Mouse (Mus musculus) intestine, postnatal 0 days (tissue): ENCODE results near the gene Bcas1. TPM values are rescaled to one million over a fixed set of nuclear protein-coding genes. Genes with fewer than 3 reads are reported as not detected.
A peak's percentile ranks its signal among the peaks of the same experiment; 100 is the strongest.

ENCODE experiments used
- ATAC-seq: fragments of 200-750 bp; cut with Nextera tagmentation; 2 replicates; pipeline ENCODE4 v1.8.0; 2017; ENCODE audit warnings: mild to moderate bottlenecking, moderate TSS enrichment, moderate library complexity
- H3K27ac ChIP-seq: fragments of 300-500 bp; sonication (generic); 2 replicates; pipeline ENCODE4 v1.5.1; 2014; ENCODE audit warnings: mild to moderate bottlenecking, low read depth, low read length, moderate library complexity
- H3K27me3 ChIP-seq: fragments of 300-500 bp; sonication (generic); replicated peaks from 2 replicates; pipeline ENCODE4 v1.6.1; 2014; ENCODE audit warnings: low read length, mixed read lengths; ENCODE audit not compliant: control insufficient read depth, insufficient read depth
- H3K36me3 ChIP-seq: fragments of 300-500 bp; sonication (generic); 2 replicates; pipeline ENCODE4 v1.6.1; 2014; ENCODE audit warnings: mild to moderate bottlenecking, moderate library complexity; ENCODE audit not compliant: control insufficient read depth, insufficient read depth
- H3K4me1 ChIP-seq: fragments of 300-500 bp; sonication (generic); replicated peaks from 2 replicates; pipeline ENCODE4 v1.6.1; 2014; ENCODE audit warnings: antibody characterized with exemption, low read length, mixed read lengths; ENCODE audit not compliant: control insufficient read depth, insufficient read depth
- H3K4me2 ChIP-seq: fragments of 300-500 bp; sonication (generic); replicated peaks from 2 replicates; pipeline ENCODE4 v1.6.1; 2014; ENCODE audit warnings: low read depth, mild to moderate bottlenecking, moderate library complexity
- H3K4me3 ChIP-seq: fragments of 300-500 bp; sonication (generic); 2 replicates; pipeline ENCODE4 v1.5.1; 2014; ENCODE audit warnings: low read depth, low read length
- H3K9ac ChIP-seq: fragments of 300-500 bp; sonication (generic); 2 replicates; pipeline ENCODE4 v1.6.1; 2014; ENCODE audit warnings: mild to moderate bottlenecking, low read depth, low read length
- H3K9me3 ChIP-seq: fragments of 300-500 bp; sonication (generic); 2 replicates; pipeline ENCODE4 v1.6.1; 2016; ENCODE audit warnings: mixed run types; ENCODE audit not compliant: control insufficient read depth
- CTCF ChIP-seq: sonication (generic); IDR thresholded peaks from 2 replicates; pipeline ENCODE4 v1.5.1; 2016; ENCODE audit warnings: low read depth, mild to moderate bottlenecking, control low read depth, antibody characterized with exemption, moderate library complexity
- WGBS: fragments of 180-500 bp; shearing (Covaris S2); extraction: QIAGEN DNeasy Blood & Tissue Kit; methylation state at CpG from one replicate; pipeline ENCODE4 v1.1.7; 2014; 5-methylcytosine and 5-hydroxymethylcytosine counted together
- polyA plus RNA-seq: library from polyadenylated mRNA; unstranded; fragments of >200 nt; fragmentation: Nextera tagmentation; extraction: Ambion mirVana; gene quantifications from 2 replicates; pipeline ENCODE4 v1.2.1, GENCODE M21; 2015

Gene Bcas1
- polyA plus RNA-seq, 1 experiment from 2014 or later = 5.6 TPM

GRCm38 (mm10) chr2:170450933-170451332, 23.3 kb upstream of the Bcas1 start:
- Histone ChIP-seq H3K27ac (no peak overlapping the region), H3K9ac (no peak overlapping the region), H3K4me2 (peak overlapping the region; percentile 49), H3K27me3 (no peaks in the 10 kb centered on the region), H3K36me3 (no peaks in the 10 kb centered on the region), H3K4me1 (no peaks in the 10 kb centered on the region), H3K9me3 (no peaks in the 10 kb centered on the region), H3K4me3 (no peak overlapping the region)
- peak; percentile 60 for ATAC-seq
- TF ChIP-seq CTCF = peak; percentile 88
- WGBS = 3% methylated on average over 9 of the region's 9 CpGs

- 82% methylated on average over 10 of the region's 10 CpGs for WGBS
- H3K27ac ChIP-seq = no peak overlapping the region
Observed at GRCm38 (mm10) chr2:170447651-170448050, 20.0 kb upstream of the Bcas1 start.

GRCm38 (mm10) chr2:170446843-170447383, 19.3 kb upstream of the Bcas1 start:
- H3K9me3 ChIP-seq = no peaks in the 10 kb centered on the region
- no peak overlapping the region for H3K4me3 ChIP-seq
- no peaks in the 10 kb centered on the region for H3K36me3 ChIP-seq
- WGBS = 41% methylated on average over 5 of the region's 5 CpGs
- H3K27me3 ChIP-seq = no peaks in the 10 kb centered on the region
- no peak overlapping the region for H3K27ac ChIP-seq
- peak; percentile 39; the same call in 1 of the 2 replicates for ATAC-seq
- no peaks in the 10 kb centered on the region for H3K4me1 ChIP-seq
- no peak for TF ChIP-seq CTCF
- H3K9ac ChIP-seq = no peak overlapping the region
- H3K4me2 ChIP-seq = no peak overlapping the region

More at GRCm38 (mm10) chr2:170447651-170448050, 20.0 kb upstream of the Bcas1 start:
- Histone ChIP-seq H3K4me1 (no peaks in the 10 kb centered on the region), H3K36me3 (no peaks in the 10 kb centered on the region), H3K4me2 (no peak overlapping the region), H3K9ac (no peak overlapping the region), H3K27me3 (no peaks in the 10 kb centered on the region), H3K4me3 (no peak overlapping the region), H3K9me3 (no peaks in the 10 kb centered on the region)
- ATAC-seq = no peak
- TF ChIP-seq CTCF = no peak

- Histone ChIP-seq H3K27ac (no peak overlapping the region), H3K9ac (no peak overlapping the region), H3K27me3 (no peaks in the 10 kb centered on the region), H3K36me3 (no peaks in the 10 kb centered on the region), H3K4me3 (no peak overlapping the region), H3K4me2 (no peak overlapping the region), H3K9me3 (no peaks in the 10 kb centered on the region), H3K4me1 (no peaks in the 10 kb centered on the region)
- no peak for ATAC-seq
- WGBS = 68% methylated on average over 5 of the region's 5 CpGs
- no peak for TF ChIP-seq CTCF
Observed at GRCm38 (mm10) chr2:170445861-170446260, 18.2 kb upstream of the Bcas1 start.

- H3K4me2 ChIP-seq = no peak overlapping the region
- H3K9ac ChIP-seq = no peak overlapping the region
- peak; percentile 62 for TF ChIP-seq CTCF
- H3K27me3 ChIP-seq = no peaks in the 10 kb centered on the region
- H3K4me1 ChIP-seq = no peaks in the 10 kb centered on the region
- H3K27ac ChIP-seq = no peak overlapping the region
- 75% methylated on average over 3 of the region's 3 CpGs for whole genome bisulfite sequencing
- no peak for ATAC-seq
- H3K36me3 ChIP-seq = no peaks in the 10 kb centered on the region
- H3K9me3 ChIP-seq = no peaks in the 10 kb centered on the region
- no peak overlapping the region for H3K4me3 ChIP-seq
Observed at GRCm38 (mm10) chr2:170442535-170442934, 14.9 kb upstream of the Bcas1 start.

GRCm38 (mm10) chr2:170438782-170439181, 11.1 kb upstream of the Bcas1 start:
- no peak overlapping the region for H3K27ac ChIP-seq
- H3K9ac ChIP-seq = no peak overlapping the region
- no peaks in the 10 kb centered on the region for H3K9me3 ChIP-seq
- no peak overlapping the region for H3K4me3 ChIP-seq
- TF ChIP-seq CTCF = no peak
- no peaks in the 10 kb centered on the region for H3K36me3 ChIP-seq
- no peaks in the 10 kb centered on the region for H3K27me3 ChIP-seq
- no peak for ATAC-seq
- WGBS = 50% methylated on average over 13 of the region's 13 CpGs
- no peak overlapping the region for H3K4me2 ChIP-seq
- no peaks in the 10 kb centered on the region for H3K4me1 ChIP-seq

GRCm38 (mm10) chr2:170436204-170436603, 8.6 kb upstream of the Bcas1 start:
- no peak for ATAC-seq
- WGBS = 74% methylated on average over 4 of the region's 4 CpGs
- Histone ChIP-seq H3K4me2 (no peak overlapping the region), H3K27ac (no peak overlapping the region), H3K4me3 (no peak overlapping the region), H3K36me3 (no peaks in the 10 kb centered on the region), H3K9ac (no peak overlapping the region), H3K4me1 (no peaks in the 10 kb centered on the region), H3K27me3 (no peaks in the 10 kb centered on the region), H3K9me3 (no peaks in the 10 kb centered on the region)
- no peak for TF ChIP-seq CTCF
